Mouse (Mus musculus): ENCODE results near the gene 0610030E20Rik.

The 0610030E20Rik gene

DNA sequence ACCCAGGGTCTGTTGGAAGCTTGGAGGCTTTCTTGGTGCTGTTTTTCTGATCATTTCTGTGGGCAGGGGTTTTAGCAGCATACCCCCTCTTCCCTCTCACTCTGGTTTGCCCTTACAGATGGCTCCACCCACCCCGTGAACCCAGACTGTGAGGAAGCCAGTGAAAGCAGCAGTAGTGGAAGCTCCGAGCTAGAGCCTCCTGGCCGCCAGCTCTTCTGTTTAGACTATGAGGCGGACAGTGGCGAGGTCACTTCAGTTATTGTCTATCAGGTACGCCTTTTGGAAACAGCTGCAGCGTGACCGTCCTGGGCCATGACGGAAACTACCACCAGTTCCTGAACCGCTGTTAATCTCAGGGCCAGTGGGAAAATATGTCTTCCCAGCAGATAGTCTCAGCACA lies 1.3 kb downstream of the 0610030E20Rik start:
- DNase-seq (ENCODE audit: low spot score in 2 of 2) = no peak

DNA sequence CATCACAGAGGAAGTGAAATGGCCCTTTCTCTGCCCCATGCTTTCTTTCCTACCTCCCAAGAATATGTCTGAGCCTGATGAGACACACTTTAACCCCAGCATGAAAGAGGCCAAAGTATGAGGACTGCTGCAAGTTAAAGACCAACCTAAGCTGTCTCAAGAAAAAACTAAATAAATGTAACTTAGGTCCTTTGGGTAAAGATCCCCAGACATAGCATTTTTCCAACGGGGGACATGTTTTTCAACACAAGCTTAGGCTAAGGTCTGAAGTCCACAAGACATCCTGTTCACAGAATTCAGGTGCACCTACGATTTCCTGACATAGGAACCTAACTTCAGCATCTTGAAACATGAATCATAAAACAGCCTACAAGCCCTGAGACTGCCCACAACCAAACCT lies 3.1 kb downstream of the 0610030E20Rik start:
- no peak for DNase-seq (ENCODE audit: low spot score in 2 of 2)

DNA sequence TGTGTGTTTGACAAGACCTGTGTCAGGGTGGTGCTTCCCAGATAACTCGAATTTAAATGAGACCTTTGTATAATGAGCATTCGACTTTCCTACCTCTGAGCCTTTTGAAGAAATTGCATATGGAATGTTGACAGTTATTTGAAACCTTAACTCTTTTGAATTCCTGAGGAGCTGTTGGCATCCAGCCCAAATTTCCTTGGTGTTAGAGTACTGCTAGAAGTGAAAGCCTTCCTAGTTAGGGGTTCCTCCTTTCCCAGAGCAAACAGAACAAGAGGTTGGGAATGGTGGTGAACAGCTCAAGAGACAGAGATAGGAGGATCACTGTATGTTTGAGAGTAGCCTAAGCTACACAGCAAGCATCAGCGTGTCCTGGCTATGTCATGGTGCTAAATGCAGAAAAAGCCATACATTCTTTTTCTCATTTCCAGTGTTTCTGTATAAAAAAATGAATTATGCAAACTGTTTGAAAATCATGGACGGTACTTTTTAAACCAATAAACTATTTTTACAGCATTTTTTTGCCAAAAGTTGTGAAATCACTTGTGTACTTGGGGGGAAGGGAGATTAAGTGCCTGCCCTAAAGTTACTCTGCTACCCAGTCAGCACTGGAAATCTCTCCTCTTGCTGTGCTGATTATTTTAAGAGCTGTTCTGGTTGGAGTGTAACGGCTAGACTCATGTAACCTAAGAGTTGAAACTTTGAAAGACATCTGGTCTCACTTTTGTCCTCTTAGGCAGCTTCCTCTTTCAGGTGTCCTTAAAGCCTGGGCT lies 5.7 kb downstream of the 0610030E20Rik start:
- no peak for DNase-seq (ENCODE audit: low spot score in 2 of 2)

DNA sequence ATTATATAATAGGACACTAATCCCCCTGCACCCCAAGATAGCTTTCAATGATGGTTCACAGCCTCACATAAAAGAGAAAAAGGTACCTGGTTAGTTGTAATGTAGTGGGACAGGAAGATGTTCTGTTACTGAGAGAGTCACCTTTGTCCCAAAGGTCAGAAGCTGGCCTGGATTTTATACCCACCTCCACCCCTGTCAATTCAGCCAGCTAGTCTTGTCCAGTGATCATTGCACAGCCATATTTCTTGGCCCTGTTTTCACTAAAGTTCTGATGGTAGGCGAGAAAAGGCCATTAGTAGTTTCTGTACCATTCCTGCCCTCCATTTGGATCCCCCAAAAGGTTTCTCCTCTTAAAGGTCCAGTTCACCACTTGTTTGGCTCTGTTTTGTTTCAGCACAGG lies 6.9 kb downstream of the 0610030E20Rik start:
- no peak for DNase-seq (ENCODE audit: low spot score in 2 of 2)

DNA sequence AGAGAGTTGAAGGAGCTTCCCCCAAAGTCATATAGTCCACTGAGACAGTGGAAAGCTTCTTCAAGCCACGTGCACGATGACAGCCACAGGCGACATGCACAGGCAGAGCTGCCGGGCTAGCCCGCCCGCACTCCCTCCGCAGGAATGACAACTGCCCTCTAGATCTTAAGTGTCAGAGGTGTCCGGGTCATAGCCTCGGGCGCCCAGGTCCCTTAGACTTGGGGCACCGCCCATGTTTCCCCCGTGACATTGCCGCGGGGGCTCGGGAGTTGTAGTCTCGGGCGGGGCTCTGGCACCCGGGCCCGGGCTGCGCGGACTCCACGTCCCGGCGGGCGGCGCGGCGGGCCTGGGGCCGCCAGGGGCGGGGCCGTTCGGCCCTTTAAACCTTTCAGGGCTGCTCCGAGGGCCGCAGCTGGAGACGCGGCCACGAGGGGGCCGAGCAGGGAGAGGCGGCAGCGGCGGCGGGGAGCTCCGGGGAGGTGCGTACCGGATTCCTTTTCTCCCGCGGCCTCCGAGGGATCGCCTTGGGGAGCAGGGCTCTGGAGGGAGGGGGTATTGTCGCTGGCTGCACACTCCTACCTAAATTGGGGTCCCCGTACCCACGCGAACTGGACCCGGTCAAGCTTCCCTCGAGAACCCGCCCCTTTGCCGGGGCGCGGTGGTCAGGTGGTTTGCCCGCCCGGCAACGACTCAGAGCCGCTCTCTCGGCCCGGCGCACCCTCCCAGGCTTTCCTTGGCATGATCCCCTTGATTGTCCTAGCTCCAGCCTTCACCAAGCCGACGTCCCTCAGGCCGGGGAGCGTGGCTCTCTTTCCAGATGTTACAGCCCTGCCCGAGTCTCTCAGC lies 8.2 kb downstream of the 0610030E20Rik start, which contains the start of gene Tmem150a:
Tmem150a (plus strand) TSS at position 382 of the 846 bp plus-strand sequence.
- peak; percentile 71 to 74 for DNase-seq (ENCODE audit: low spot score in 2 of 2)

DNA sequence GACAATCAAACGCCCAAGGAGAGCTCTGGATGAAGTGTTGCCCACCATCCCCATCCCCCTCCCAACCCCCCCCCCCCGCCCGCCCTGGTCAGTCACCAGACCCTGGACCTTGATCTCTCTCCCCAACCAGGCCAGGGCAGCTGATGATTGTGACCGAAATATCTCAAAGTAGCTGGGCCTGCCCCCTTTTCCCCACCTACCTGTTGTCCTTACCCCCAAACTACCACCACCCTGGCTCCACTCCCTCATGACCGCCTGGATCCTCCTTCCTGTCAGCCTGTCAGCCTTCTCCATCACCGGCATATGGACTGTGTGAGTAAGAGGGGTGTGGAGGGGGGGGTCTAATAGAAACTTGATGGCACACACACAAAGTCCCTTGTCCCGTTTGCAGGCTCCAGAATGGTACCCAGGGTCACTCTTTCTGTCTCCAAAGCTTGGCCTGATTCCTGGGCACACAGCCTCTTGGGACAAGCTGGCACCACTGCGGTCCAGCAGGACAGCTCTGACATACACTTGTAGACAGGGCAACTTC lies 8.9 kb downstream of the 0610030E20Rik start:
- no peak for DNase-seq (ENCODE audit: low spot score in 2 of 2)

DNA sequence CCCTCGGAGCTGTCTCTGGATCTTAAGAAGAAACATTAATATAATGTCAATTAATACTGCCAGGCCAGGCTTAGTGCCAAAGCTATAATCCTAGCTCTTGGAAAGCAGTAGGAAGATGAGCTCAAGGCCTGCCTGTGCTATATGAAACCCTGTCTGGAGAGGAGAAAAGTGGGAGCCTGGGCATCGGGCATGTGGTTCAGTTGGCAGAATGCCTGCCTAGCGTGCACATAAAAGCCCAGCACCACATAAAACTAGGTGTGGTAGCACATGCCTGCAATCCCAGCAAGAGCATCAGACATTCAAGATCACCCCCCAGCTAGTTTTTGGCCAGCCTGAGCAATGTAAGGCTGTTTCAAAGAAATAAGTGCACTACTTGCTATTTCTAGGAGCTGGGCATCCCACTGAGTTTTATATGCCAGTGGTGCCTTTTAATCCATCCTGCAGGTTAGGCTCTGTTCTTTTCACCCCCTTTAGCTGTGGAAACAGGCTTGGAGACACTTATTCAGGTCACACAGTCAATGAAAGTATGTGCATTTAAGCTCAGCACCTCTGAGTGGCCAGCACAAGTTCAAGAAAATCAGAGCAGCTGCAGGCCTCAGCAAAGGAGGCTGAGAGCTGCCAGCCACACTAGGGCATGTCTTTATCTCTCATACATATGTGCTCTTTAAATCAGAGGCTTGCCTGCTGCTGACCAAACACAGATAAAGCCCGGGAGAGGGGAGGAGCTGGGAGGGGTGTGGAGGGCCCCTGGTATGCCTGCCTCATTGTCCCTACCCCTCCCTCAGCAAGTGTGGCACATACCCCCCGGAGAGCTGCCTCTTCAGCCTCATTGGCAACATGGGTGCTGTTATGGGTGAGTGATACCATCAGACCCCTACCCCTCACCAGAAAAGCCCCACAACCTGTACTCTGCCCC lies 10.3 kb downstream of the 0610030E20Rik start:
- no peak for DNase-seq (ENCODE audit: low spot score in 2 of 2)

DNA sequence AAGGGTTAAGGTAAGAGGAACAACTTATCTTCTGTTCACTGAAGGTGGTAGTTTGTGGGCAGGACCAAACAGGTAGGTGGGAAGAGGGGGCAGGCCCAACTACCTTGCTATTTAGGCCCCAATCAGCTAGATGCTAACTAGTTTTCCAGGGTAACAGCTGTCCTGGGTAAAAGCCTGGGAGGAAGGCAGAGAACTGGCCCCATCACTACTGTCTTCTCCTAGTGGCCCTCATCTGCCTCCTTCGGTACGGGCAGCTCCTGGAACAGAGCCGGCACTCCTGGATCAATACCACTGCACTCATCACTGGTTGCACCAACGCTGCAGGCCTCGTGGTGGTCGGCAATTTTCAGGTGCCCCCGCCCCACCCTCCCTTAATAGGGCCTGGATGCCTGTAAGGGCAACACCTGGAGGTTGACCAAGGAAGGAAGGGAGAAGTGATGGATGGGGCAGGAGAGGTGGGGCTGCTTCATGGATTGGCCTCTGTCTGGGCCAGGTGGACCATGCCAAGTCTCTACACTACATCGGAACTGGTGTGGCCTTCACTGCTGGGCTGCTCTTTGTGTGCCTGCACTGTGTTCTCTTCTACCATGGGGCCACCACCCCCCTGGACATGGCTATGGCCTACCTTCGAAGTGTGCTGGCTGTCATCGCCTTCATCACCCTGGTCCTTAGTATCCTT lies 11.1 kb downstream of the 0610030E20Rik start:
- no peak for DNase-seq (ENCODE audit: low spot score in 2 of 2)

DNA sequence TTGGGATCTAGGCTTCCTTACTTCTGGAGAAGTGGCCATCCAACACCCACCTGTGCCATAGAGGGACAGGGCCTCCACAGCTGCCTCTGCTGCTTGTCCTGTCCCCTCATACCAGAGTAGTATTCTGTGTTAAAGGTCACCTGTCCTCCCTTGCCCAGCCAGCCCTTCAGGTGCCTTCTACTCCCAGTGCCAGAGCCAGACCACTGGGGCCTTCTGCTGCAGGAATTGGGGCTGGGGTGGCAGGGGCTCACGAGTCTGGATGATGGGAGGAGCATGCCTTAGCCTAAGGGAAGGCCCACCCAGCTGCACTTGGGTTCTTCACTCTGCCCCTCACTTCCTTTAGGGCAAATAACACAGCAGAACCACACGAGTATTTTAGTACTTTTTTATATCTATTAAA lies 12.2 kb downstream of the 0610030E20Rik start:
- DNase-seq (ENCODE audit: low spot score in 2 of 2) = no peak

DNA sequence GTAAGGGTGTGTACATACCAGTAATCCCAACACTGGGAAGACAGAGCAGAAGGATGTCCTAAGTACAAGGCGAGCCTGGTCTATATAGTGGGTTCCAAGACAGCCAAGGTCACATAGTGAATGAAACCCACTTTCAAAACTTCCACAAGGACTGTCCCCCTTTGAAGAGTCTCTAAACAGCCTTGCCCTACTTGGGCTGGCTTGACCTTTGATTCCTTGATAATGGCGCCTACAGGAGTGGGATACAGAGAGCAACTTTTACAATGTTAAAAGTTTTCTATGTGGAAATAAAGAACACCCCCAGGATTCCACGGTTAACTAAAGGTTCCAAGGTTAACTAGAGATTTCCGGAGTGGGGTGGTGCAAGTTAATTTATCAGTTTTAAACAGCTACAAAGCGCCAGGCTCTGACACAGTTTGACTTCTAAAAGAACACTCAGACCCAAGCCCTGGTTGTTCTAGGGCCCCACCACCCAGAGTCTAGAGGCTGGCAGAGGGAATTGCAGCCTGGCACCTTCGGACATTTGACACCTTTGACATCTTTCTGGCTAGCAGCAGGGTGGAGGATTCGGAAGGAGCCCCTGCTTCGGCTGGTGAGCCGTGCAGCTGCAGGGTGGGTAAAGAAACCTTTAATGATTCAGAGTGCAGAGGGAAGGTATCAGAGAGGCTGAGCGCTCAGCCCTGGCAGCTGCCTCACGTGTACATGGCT lies 12.9 kb downstream of the 0610030E20Rik start:
- no peak for DNase-seq (ENCODE audit: low spot score in 2 of 2)

DNA sequence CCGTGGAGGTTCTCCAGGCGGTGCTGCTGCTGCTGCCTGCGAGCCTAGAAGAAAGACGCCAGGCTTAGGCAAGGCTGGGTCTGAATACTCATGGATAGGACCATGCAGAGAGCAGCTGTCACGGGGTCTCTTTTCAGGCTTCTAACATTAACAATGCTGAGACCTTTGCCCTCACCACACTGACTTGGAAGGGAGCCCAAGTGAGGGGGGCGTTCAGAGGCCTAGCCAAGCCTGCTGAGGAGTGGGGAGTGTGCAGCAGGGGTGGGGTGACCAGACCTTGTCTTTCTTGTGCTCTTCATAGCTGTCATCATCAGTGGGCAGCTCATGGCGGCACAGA lies 13.4 kb downstream of the 0610030E20Rik start:
- no peak for DNase-seq (ENCODE audit: low spot score in 2 of 2)

DNA sequence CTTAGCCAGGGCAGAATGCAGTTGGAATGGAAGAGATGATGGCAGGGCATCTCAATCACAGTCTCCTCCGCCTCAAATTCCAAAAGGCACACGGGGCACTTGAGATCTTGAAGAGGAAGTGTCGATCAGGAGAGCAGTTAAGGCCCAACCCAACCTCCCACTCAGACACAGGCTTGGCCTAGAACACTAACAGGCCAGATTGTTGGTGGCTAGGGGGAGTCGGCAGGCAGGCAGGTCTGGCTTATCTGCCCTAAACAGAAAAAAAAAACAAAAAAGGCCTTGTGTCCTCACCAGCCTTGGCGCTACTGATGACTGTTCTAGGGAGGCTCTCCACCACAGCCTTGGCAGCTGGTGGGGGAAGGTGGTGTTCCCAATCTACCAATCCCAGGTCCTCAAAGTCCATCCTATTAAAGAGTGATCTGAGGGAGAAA lies 14.0 kb downstream of the 0610030E20Rik start:
- DNase-seq (ENCODE audit: low spot score in 2 of 2) = no peak

DNA sequence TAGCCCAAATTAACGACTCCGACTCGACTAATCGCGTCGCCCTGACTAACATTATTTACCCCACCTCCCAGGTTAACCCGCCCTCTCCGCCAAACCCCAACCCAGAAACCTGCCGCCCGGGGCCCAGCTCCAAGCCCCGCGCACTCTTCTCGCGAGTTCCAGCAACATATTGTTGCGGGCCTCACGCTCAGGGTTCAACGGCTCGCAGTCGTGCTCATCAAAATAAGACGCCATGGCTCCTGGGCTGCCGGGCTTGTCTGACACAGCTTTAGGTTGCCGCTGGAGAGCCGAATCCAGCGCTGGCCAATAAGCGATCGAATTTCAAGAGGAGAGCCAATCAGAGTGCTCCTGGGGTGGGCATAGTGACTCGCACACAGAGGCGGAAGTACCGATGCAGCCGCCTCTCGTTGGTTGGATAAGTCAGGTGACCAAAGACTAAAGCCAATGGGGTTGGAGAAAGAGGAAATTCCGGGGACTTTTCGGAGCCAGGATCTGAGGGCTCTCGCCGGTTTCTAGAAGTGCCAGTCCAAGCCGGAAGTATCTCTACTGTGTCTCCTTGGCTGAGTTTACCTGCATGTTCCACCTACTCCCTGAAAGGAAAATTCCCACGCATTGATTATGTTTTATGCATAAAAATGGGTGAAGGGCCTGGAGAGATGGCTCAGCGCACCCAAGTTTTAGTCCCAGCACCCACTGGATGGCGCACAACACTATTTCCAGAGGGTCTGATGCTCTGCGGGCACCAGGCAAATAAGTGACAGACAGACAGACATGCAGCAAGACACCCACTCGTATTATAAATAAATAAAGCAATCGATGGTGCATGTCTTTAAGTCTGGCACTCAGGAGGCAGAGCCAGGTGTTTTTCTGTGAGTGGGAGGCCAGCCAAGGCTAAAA lies 15.3 kb downstream of the 0610030E20Rik start:
- DNase-seq (ENCODE audit: low spot score in 2 of 2) = peak; percentile 96 to 98

DNA sequence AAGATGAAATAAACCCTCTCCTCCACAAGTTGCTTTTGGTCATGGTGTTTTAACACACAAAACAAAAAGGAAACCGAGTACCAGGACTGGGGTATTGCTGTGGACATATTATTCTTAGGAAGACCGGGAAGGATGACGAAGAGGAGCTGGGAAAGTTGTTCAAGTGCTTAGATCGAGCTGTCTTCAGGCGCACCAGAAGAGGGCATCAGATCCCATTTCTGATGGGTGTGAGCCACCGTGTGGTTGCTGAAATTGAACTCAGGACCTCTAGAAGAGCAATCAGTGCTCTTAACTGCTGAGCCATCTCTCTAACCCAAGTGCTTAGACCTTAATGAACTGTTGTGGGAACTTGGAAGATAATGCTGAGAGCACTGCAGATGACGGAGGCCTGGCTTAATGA lies 16.9 kb downstream of the 0610030E20Rik start:
- DNase-seq (ENCODE audit: low spot score in 2 of 2) = no peak

DNA sequence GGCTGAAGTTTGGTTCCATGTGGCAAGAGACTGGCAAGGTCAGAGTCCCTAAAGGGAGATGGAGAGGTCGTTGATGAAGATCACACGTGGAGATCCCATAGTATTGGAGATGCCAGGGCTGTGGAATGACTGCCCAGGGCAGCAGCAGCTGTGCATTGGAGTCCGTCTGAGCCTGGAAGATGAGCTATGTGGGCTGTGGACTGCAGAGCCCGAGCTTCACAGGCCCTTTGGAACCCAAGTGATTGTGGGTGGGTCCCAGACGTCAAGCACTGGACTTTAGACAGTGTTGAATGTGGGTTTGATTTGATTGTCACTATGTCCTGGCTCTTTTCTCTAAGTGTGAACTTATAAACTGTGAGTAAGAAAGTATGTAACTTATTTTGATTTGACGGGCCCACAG lies 17.9 kb downstream of the 0610030E20Rik start:
- no peak for DNase-seq (ENCODE audit: low spot score in 2 of 2)

DNA sequence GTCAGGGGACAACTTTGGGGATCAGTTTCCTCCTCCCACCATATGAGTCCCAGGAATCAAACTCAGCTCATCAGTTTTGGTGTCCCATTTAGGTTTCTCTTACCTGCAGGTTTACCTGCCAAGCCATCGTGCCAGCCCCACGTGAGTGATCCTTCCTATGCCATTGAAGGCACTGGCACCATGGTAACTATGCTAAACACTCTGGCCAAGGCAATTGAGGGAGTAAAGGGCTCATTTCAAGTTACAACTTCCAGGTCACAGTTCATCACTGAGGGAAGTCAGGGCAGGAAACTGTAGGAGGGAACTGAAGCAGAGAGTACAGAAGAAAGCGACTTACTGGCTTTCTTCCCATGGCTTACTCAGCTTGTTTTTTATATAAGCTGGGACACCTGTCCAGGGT lies 19.2 kb downstream of the 0610030E20Rik start:
- DNase-seq (ENCODE audit: low spot score in 2 of 2) = no peak

DNA sequence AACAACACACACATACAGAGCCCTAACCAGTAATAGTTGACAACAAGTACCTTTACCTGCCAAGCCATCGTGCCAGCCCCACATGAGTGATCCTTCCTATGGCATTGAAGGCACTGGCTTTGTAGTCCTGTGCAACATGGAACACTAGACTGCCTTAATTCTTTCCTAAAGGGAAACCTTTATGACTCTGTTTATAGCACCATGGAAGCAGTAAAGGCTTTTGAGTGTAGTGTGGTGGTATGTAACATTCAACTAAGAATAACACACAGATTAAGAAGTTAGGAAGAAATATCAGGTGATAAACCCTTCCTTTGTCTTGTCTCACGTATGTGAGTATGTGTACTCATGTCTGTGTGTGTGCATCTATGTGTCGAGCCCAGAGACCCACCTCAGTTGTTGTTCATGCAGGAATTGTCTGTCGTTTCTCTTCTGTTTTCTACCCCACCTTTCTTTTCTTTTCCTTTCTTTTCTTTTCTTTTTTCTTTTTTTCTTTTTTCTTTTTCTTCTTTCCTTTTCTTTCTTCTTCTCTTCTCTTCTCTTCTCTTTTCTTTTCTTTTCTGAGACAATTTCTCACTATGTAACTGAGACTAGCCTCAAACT lies 19.8 kb downstream of the 0610030E20Rik start, which contains the start of gene Rnf181:
Rnf181 (minus strand) TSS at position 113 of the 600 bp plus-strand sequence.
- DNase-seq (ENCODE audit: low spot score in 2 of 2) = no peak

DNA sequence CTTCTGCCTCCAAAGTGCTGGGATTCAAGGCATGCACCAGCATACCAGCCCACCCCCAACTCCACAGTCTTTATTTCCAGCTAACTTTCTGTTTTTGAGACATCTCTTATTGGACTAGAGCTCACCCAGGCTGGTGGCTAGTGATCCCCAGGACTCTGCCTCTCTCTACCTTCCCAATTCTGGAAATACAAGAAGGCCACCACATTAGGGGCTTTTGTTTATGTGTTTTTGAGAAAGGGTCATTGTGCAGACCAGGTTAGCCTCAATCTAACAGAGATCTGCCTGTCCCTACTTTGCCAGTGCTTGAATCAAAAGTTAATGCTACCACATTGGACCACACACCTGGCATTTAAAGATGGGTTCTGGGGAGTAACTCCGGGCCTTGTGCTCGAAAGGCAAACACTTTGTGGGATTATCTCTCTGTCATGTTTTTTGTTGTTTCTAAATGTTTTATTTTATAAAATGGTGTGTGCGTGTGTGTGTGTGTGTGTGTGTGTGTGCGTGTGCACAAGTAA lies 20.4 kb downstream of the 0610030E20Rik start:
- no peak for DNase-seq (ENCODE audit: low spot score in 2 of 2)

DNA sequence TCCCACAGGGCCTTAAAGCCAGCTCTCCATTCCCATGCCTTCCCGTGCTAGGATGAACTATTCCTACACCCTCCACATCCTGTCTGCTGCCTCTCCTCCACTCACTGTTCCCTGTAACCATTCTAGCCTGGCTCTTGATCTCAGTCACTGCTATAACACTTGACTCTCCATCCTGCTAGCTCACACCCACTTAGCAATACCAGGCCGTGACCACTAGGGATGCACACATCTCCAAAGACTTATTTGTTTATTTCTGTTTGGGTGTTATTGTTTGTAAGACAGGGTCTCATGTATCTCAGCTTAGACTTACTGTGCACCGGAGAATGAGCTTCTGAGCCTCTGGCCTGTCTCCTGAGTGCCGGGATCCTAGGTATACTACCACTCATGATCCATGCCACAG lies 22.4 kb downstream of the 0610030E20Rik start:
- no peak for DNase-seq (ENCODE audit: low spot score in 2 of 2)
